Mouse (Mus musculus): ENCODE measurements around the gene Rxfp1.

- no peak for TF ChIP-seq CTCF (IDR thresholded peaks at IDR 0.05; ENCODE audit: low read depth, low read length)
- TF ChIP-seq POLR2A (IDR thresholded peaks at IDR 0.05; ENCODE audit: borderline replicate concordance, low read depth, low read length) = no peak
These were observed 108.3 kb downstream of the Rxfp1 start, which contains the start of gene Etfdh for GRCm38 (mm10) chr3:79629416-79629730.
